Mouse (Mus musculus) embryonic facial prominence, embryonic 13.5 days (tissue): Measurements from ENCODE around the gene Ddx58. TPM values are rescaled to one million over a fixed set of nuclear protein-coding genes. Genes with fewer than 3 reads are reported as not detected.

Experiments
- ATAC-seq: fragments of 200-750 bp; cut with Nextera tagmentation; 2 replicates; pipeline ENCODE4 v1.8.0; 2017; ENCODE audit warnings: low read depth; ENCODE audit not compliant: insufficient number of reproducible peaks, insufficient read depth, low FRiP score, low TSS enrichment
- H3K27ac ChIP-seq: fragments of 300-500 bp; sonication (generic); 2 replicates; pipeline ENCODE4 v1.5.1; 2015; ENCODE audit warnings: moderate library complexity, mild to moderate bottlenecking, inconsistent platforms
- H3K27me3 ChIP-seq: fragments of 300-500 bp; sonication (generic); 2 replicates; pipeline ENCODE4 v1.6.1; 2015; ENCODE audit warnings: mild to moderate bottlenecking, inconsistent platforms
- H3K36me3 ChIP-seq: fragments of 300-500 bp; sonication (generic); 2 replicates; pipeline ENCODE4 v1.6.1; 2015; ENCODE audit warnings: mild to moderate bottlenecking, inconsistent platforms
- H3K4me1 ChIP-seq: fragments of 300-500 bp; sonication (generic); 2 replicates; pipeline ENCODE4 v1.6.1; 2015; ENCODE audit warnings: inconsistent platforms
- H3K4me2 ChIP-seq: fragments of 300-500 bp; sonication (generic); 2 replicates; pipeline ENCODE4 v1.6.1; 2015; ENCODE audit warnings: moderate library complexity, mild to moderate bottlenecking, inconsistent platforms
- H3K4me3 ChIP-seq: fragments of 300-500 bp; sonication (generic); 2 replicates; pipeline ENCODE4 v1.5.1; 2015; ENCODE audit warnings: mild to moderate bottlenecking, inconsistent platforms
- H3K9ac ChIP-seq: fragments of 300-500 bp; sonication (generic); 2 replicates; pipeline ENCODE4 v1.6.1; 2015; ENCODE audit warnings: mild to moderate bottlenecking, inconsistent platforms
- H3K9me3 ChIP-seq: fragments of 300-500 bp; sonication (generic); 2 replicates; pipeline ENCODE4 v1.6.1; 2016; ENCODE audit warnings: inconsistent platforms
- whole genome bisulfite sequencing: fragments of 180-500 bp; shearing (Covaris S2); methylation state at CpG from one replicate; pipeline ENCODE4 v1.1.7; 2015; ENCODE audit warnings: mixed read lengths; 5-methylcytosine and 5-hydroxymethylcytosine counted together
- polyA plus RNA-seq: library from polyadenylated mRNA; unstranded; fragments of >200 nt; fragmentation: Nextera tagmentation; extraction: Ambion mirVana; gene quantifications from 2 replicates; pipeline ENCODE4 v1.2.1, GENCODE M21; 2015

Gene Ddx58
- 8.2 and 11.1 TPM in 2 replicates for polyA plus RNA-seq

- Histone ChIP-seq H3K27ac (peak within 1 kb of the TSS; percentile 62), H3K9ac (peak within 1 kb of the TSS; percentile 71), H3K36me3 (no peaks in the 10 kb centered on the region), H3K4me1 (peaks cover 14% of the 10 kb centered on the region), H3K27me3 (no peaks in the 10 kb centered on the region), H3K4me2 (peak within 1 kb of the TSS; percentile 88), H3K4me3 (peak within 1 kb of the TSS; percentile 56), H3K9me3 (no peaks in the 10 kb centered on the region)
- 2% methylated on average over 34 of the region's 35 CpGs for WGBS
- ATAC-seq, result 0 out of 2 replicates have a peak, but pooled peaks have one; percentile 44
Observed at GRCm38 (mm10) chr4:40239409-40240271, at the start of gene Ddx58. Gene Ddx58 (minus strand): TSS chr4:40239828.

GRCm38 (mm10) chr4:40289046-40289445 is 49.4 kb upstream of the Ddx58 start:
- no peaks in the 10 kb centered on the region for H3K36me3 ChIP-seq
- no peak overlapping the region for H3K27ac ChIP-seq
- H3K9ac ChIP-seq, result no peak overlapping the region
- H3K9me3 ChIP-seq, result peaks cover 2% of the 10 kb centered on the region; the same call in 1 of the 2 replicates
- WGBS, result 88% methylated on average over 2 of the region's 2 CpGs
- H3K27me3 ChIP-seq, result no peaks in the 10 kb centered on the region
- no peak for ATAC-seq
- H3K4me3 ChIP-seq, result no peak overlapping the region
- no peak overlapping the region for H3K4me2 ChIP-seq
- no peaks in the 10 kb centered on the region for H3K4me1 ChIP-seq

DNA sequence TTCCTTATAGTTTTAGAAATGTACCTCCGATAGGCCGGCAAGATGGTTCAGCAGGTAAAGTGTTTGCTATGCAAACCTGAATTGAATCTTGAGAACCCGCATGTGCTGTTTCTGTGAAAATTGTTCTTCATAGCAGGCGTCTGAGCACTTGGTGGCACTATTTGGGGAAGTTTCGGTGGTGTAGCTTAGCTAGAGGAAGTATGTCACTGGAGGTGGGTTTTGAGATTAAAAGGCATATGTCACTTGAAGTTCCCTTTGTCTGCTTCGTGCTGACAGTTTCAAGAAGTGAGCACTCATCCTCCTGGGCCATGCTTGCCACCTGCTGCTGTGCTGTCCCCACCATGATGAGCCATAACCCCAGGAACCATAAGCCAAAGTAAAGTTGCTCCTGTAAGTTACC is 47.8 kb upstream of the Ddx58 start:
- Histone ChIP-seq H3K36me3 (no peaks in the 10 kb centered on the region), H3K4me1 (no peaks in the 10 kb centered on the region), H3K27me3 (no peaks in the 10 kb centered on the region), H3K4me3 (no peak overlapping the region), H3K4me2 (no peak overlapping the region), H3K9me3 (no peaks in the 10 kb centered on the region), H3K27ac (no peak overlapping the region), H3K9ac (no peak overlapping the region)
- 78% methylated on average over 6 of the region's 6 CpGs for whole genome bisulfite sequencing
- no peak for ATAC-seq

- Histone ChIP-seq H3K4me3 (no peak overlapping the region), H3K4me1 (no peaks in the 10 kb centered on the region), H3K27me3 (no peaks in the 10 kb centered on the region), H3K9ac (no peak overlapping the region), H3K27ac (no peak overlapping the region), H3K9me3 (no peaks in the 10 kb centered on the region), H3K4me2 (no peak overlapping the region), H3K36me3 (no peaks in the 10 kb centered on the region)
- no peak for ATAC-seq
- 16% methylated on average over 4 of the region's 4 CpGs for WGBS
Observed at GRCm38 (mm10) chr4:40285582-40285981, 46.0 kb upstream of the Ddx58 start.

- Histone ChIP-seq H3K4me3 (peak within 1 kb of the TSS; percentile 95), H3K27ac (peak within 1 kb of the TSS; percentile 80), H3K27me3 (no peaks in the 10 kb centered on the region), H3K9me3 (no peaks in the 10 kb centered on the region), H3K4me2 (peak within 1 kb of the TSS; percentile 92), H3K9ac (peak within 1 kb of the TSS; percentile 97), H3K36me3 (peaks cover 17% of the 10 kb centered on the region), H3K4me1 (peaks cover 13% of the 10 kb centered on the region)
- WGBS, result under 1% methylated on average over 36 of the region's 36 CpGs
- peak; percentile 92 for ATAC-seq
Observed at GRCm38 (mm10) chr4:40279276-40279900, 39.8 kb upstream of the Ddx58 start, which contains the start of gene Ndufb6. Gene Ndufb6 (minus strand): TSS chr4:40279421.

DNA sequence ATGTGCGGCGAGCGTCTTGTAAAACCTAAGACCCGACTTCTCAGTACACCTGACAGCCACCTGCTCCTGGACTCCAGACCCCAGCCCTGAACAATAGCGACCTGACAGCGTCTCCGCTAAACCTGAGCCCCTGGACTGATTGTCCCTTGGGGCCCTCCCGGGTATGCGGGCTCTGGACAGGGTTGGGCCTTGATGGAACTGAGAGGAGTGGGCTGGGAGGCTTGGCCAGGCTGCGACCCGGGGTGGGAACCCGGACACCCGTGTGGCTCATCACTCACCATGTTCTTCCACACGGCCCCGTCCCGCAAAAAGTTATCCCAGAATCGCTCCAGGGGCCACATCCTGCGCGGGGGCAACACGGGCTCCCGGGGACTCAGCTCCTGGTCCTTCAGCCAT is 39.2 kb upstream of the Ddx58 start:
- Histone ChIP-seq H3K9me3 (no peaks in the 10 kb centered on the region), H3K27ac (peak overlapping the region; percentile 80; the same call in 1 of the 2 replicates), H3K4me1 (peaks cover 13% of the 10 kb centered on the region), H3K36me3 (peaks cover 19% of the 10 kb centered on the region), H3K4me2 (peak overlapping the region; percentile 92), H3K9ac (peak overlapping the region; percentile 97), H3K4me3 (peak overlapping the region; percentile 95), H3K27me3 (no peaks in the 10 kb centered on the region)
- under 1% methylated on average over 21 of the region's 21 CpGs for WGBS
- peak; percentile 29; the same call in 1 of the 2 replicates for ATAC-seq

GRCm38 (mm10) chr4:40269430-40270032 is 29.9 kb upstream of the Ddx58 start, which contains the start of the genes Smim27 and Topors:
Gene Smim27 (plus strand): TSS chr4:40269579.
Gene Topors (minus strand): TSS chr4:40269850.
- H3K27ac ChIP-seq, result peak within 1 kb of the TSS; percentile 99
- H3K9ac ChIP-seq, result peak within 1 kb of the TSS; percentile 89
- peaks cover 25% of the 10 kb centered on the region for H3K4me1 ChIP-seq
- WGBS, result under 1% methylated on average over 38 of the region's 38 CpGs
- no peaks in the 10 kb centered on the region for H3K27me3 ChIP-seq
- no peaks in the 10 kb centered on the region for H3K9me3 ChIP-seq
- H3K36me3 ChIP-seq, result peaks cover 24% of the 10 kb centered on the region
- H3K4me2 ChIP-seq, result peak within 1 kb of the TSS; percentile 91
- H3K4me3 ChIP-seq, result peak within 1 kb of the TSS; percentile 65
- peak; percentile 96 for ATAC-seq

DNA sequence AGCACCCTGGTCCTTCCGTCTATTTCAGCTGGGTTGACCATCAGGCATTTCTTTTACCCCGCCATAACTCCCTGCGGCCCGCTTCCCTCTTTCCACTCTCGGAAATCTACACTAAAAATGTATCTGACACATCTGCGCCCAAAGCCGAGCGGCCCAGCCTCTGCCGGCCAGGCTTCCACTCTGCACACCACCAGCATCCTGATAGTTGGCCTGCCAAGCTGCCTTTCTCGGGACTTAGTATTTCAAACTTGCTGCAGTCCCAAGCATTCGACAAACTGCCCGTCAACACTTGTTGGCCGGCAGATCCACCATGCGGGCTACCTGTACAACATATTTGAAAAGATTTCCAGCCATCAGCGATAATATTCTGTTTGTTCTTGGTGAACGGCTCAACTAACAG is 29.2 kb upstream of the Ddx58 start:
- Histone ChIP-seq H3K9ac (peak overlapping the region; percentile 89), H3K4me2 (peak overlapping the region; percentile 91), H3K4me1 (peaks cover 25% of the 10 kb centered on the region), H3K9me3 (no peaks in the 10 kb centered on the region), H3K27ac (peak overlapping the region; percentile 99), H3K4me3 (peak overlapping the region; percentile 65), H3K27me3 (no peaks in the 10 kb centered on the region), H3K36me3 (peaks cover 22% of the 10 kb centered on the region)
- ATAC-seq, result no peak
- WGBS, result under 1% methylated on average over 16 of the region's 16 CpGs

GRCm38 (mm10) chr4:40268204-40268813 is 28.7 kb upstream of the Ddx58 start:
- Histone ChIP-seq H3K4me2 (peak overlapping the region; percentile 91), H3K9me3 (no peaks in the 10 kb centered on the region), H3K4me1 (peaks cover 25% of the 10 kb centered on the region), H3K9ac (peak overlapping the region; percentile 89), H3K36me3 (peaks cover 18% of the 10 kb centered on the region), H3K4me3 (peak overlapping the region; percentile 65), H3K27me3 (no peaks in the 10 kb centered on the region), H3K27ac (peak overlapping the region; percentile 99)
- peak; percentile 69 for ATAC-seq
- WGBS, result under 1% methylated on average over 49 of the region's 50 CpGs

- peaks cover 25% of the 10 kb centered on the region for H3K4me1 ChIP-seq
- no peaks in the 10 kb centered on the region for H3K9me3 ChIP-seq
- peak overlapping the region; percentile 65 for H3K4me3 ChIP-seq
- WGBS, result 66% methylated on average over 7 of the region's 7 CpGs
- H3K4me2 ChIP-seq, result peak overlapping the region; percentile 91
- H3K9ac ChIP-seq, result peak overlapping the region; percentile 89
- H3K27ac ChIP-seq, result peak overlapping the region; percentile 99
- peak; percentile 27; the same call in 1 of the 2 replicates for ATAC-seq
- H3K27me3 ChIP-seq, result no peaks in the 10 kb centered on the region
- H3K36me3 ChIP-seq, result peaks cover 14% of the 10 kb centered on the region
Observed at GRCm38 (mm10) chr4:40267681-40268080, 28.1 kb upstream of the Ddx58 start.

GRCm38 (mm10) chr4:40264321-40264720 is 24.7 kb upstream of the Ddx58 start:
- H3K4me1 ChIP-seq, result peaks cover 25% of the 10 kb centered on the region
- no peak overlapping the region for H3K9ac ChIP-seq
- no peak overlapping the region for H3K27ac ChIP-seq
- no peak overlapping the region for H3K4me2 ChIP-seq
- 81% methylated on average over 1 of the region's 1 CpGs for WGBS
- ATAC-seq, result no peak
- H3K9me3 ChIP-seq, result no peaks in the 10 kb centered on the region
- no peaks in the 10 kb centered on the region for H3K27me3 ChIP-seq
- peaks cover 41% of the 10 kb centered on the region for H3K36me3 ChIP-seq
- H3K4me3 ChIP-seq, result no peak overlapping the region
